Mouse (Mus musculus) right cerebral cortex, postnatal 36 days (tissue): ENCODE results near the gene Fahd2a.

ENCODE experiments used
- DNase-seq, 2 experiments: peaks; one replicate each; pipeline ENCODE4 v3.0.0; 2022; ENCODE audit warnings: low spot score in 2 of 2, mixed read lengths in 1 of 2

Gene Fahd2a

DNA sequence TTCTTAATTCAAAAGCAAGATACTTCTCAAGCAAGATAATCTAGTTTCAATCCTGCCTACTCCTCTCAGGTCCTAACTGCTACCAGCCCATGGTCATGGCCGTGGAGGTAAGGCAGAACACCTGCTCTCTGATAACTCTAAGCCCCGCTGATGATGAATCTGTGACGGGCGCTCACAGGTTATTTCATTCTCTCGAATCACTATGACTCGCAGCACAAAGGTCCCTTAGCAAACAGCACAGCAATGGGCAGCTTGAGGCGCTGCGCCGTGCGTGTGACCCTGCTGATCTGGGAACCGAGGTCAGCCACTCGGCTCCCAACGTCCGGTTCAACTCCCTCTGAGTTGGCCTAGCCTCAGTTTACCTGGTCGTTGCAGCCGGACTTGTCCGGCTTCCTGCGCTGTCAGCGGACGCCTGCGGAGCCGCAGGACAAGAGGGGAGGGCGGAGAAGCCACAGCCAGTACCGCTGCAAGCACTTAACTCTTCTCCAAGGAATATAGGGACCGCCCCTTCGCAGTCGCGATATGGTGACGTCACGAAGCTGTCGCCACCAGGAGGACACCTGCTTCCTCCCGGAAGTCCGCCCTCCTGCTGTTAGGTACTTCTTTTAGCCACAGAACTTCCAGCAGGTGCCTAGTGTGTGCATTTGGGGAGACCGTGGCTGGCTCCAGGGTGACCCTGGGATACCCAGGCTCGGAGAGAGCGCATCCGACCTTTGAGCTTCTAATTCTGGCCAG lies at the start of gene Fahd2a:
Fahd2a (minus strand) TSS at position 511 of the 735 bp plus-strand sequence.
- DNase-seq = peak; percentile 86 to 87

- DNase-seq = no peak
Measured at GRCm38 (mm10) chr2:127484476-127485170, 40.3 kb upstream of the Fahd2a start.

DNA sequence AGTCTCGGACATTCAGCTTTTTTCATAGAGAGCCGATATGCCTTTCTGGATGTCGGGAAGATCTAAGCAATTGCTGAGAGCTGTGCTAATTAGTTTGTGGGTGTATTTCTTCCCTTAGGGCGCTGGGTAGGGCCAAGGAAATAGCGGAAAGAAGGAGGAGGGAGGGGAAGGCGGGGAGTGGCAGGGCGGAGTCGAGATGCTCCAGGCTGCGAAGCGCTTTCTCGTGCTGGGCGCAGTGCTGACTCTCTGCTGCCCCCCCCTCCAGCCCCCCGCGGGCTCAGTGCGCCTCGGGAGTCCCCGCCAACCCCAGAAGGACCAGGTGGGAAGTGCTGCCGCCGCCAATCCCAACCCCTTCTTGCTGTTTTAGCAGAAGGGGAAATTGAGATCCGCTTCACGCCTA lies 38.6 kb upstream of the Fahd2a start:
- DNase-seq = no peak

DNA sequence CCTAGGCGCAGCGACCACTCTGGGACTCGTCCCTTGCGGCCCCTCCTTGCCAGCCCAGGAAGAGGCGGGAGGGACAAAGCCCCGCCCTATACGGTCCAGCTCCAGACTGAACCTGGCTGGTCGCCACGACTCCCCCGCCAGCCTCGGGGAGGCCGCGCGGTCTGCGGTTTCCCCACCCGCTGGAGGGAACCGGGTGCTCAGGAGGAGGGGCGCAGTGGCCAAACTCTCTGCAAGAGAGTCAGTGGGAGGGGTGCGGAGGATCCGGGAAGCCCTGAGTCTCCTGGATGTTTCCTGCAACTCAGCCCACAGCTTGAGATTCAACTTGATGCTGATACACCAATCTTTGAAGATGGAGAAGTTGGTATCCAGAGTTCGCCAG lies 38.2 kb upstream of the Fahd2a start:
- DNase-seq = no peak

DNA sequence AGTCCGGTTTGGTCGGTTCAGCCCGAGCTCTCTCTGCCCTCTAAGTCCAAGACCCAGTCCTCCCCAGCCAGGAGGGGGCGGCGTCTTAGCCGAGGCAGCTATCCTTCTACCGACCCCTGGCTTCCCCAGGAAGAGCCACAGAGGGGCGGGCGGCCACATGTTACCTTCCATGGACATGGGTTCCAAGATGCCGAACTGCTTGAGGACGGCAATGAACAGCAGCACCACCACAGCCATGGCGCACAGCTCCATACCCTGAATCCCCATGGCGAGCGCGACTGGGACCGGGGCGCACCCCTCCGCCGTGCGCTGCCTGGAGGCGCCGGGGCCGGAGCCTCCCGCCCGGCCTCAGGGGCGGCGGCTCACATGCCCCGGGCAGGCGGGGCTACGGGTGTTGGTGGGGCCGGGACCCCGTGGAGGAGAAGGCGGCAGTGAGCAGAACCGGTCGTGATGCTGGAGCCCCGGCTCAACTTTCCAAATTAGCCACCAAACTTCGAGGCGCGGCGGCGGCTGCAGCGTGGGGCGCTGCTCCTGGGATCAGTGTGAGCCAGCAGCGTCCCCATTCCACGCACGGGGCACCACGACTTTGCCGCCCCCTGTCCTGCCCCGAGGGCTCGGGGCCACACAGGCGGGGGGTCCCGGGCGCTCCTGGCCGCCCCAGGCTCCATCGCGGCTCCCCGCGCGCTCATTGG lies 37.6 kb upstream of the Fahd2a start:
- no peak for DNase-seq

DNA sequence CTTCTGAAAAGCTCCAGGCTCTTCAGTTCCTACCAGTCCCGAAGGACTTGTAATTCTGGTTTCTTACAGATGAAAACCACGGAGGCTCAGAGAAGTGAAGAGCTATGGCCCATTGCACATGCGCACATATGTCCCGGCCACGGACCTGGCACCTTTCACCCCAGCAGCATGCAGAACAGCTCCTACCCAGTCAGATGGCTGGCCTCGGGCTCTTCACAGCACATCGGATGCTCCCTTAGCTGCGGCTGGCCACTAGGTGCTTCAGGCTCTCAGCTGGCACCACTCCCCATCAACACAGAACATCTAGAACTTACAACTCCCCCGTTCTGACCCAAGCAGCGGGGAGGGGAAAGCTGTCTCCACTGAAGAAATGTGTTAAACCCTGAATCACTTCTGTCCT lies 35.4 kb upstream of the Fahd2a start:
- no peak for DNase-seq

DNA sequence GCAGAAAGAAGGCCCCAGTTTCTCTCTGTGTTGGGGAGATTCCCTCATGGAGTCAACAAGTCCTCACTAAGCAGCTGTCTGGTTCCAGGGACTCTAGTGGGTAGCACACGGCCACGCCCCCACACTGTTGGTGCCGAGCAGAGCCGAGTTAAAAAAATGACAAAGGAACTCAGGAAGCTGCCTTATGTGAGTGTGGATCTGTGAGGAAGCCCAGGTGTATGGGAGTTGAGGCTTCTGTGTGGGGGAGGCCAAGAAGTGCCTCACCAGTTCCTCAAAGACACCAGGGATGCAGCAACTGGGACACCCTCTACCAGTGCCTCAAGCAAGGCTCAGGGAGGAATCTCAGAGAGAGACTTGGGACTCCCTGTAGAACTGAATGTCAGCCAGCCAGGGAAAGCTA lies 34.8 kb upstream of the Fahd2a start:
- DNase-seq = peak; percentile 36 to 60

- no peak for DNase-seq
Measured at GRCm38 (mm10) chr2:127472279-127472678, 27.9 kb upstream of the Fahd2a start.

DNA sequence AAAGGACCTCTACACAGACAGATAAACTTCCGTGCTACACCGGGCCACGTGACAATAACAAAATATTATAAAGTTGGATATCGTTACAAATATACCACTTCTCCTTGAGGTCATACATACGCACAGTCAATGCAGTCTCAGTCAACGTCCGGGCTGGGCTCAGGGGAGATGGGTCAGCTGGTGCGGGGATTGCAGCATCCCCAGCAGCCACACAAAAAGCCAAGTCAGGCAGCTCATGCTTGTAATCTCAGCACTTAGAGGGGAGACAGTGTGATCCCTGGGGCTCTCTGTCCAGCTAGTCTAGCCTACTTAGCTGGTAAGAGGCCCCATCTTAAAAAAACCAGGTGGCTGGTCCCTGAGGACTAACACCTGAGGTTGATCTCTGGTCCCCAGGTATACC lies 26.9 kb upstream of the Fahd2a start:
- no peak for DNase-seq

DNA sequence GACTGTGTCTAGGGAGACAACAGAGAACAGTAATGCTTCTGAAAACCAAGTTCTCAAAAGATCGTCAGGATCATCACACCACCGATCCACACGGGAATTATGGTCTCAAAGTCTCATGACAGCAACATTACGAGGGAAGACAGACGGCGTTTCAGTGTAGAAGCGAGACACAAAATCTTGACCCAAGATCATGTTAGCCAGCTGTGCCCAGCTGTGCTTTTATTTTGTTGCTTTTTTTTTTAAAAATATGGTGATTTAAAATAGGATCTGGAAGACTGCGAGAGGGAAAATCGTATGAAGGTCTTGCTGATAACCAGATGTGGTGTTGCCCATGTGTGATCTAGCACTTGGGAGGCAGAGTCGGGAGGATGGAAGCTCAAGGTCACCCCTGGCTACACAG lies 26.3 kb upstream of the Fahd2a start:
- DNase-seq = no peak

GRCm38 (mm10) chr2:127470183-127470582 lies 25.8 kb upstream of the Fahd2a start:
- DNase-seq = no peak

GRCm38 (mm10) chr2:127462314-127462713 lies 17.9 kb upstream of the Fahd2a start:
- DNase-seq = no peak

DNA sequence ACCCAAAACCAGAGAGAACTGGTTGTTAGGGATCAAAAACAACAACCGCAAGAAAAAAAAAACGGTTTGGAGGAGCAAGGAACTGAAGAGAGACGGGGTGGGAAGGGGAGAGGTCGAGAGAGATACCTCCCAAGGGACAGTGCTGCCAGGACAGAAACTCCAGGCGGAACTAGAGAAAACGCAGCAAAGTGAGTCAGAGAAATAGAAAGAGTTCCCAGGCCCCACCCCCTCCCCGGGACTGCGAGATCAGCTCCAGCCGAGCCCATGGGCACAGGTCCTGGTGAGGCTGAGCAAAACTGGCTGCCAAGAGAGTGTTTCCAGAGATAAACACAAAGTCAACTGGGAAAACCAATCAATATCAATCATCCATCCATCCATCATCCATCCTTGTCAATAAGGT lies 17.0 kb upstream of the Fahd2a start:
- no peak for DNase-seq

DNA sequence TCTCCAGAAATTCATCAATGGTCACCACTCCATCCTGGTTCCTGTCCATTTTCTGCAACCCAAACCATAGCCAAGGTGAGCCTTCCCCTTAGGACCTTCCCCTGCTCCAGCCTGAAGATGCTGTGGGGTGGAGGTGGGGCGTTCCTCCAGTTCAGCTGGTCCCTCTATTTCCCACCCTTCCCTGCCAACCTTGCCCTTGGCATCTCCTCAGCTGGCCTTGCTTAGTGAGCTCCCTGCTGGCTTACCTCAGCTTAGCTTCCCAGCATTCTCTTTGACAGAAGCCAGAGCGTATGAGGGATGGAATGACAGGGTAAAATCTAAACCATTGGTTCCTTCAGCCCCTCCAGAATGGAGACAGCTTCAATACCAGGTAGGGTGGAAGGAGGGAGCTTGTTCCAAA lies 15.0 kb upstream of the Fahd2a start:
- no peak for DNase-seq

DNA sequence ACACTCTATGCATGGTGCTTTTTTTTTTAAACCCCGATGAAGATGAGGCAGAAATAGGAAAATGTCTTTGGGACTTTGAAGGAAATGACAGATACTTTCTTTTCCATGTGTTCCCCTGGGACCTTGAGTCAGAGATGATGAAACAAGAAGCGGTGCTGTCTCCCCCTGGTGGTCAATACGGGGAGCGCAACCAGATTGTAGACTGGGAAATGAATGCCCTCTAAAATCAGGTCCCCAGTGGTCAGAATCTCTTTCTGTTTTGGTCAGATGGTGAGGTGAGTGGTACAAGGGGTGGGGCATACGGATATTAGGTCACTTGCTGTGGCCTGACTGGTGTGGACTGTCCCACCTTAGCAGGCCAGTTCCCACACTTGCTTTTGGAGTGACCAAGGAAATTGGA lies 9.4 kb upstream of the Fahd2a start:
- DNase-seq = peak in 1 of 2 experiments; percentile 50

DNA sequence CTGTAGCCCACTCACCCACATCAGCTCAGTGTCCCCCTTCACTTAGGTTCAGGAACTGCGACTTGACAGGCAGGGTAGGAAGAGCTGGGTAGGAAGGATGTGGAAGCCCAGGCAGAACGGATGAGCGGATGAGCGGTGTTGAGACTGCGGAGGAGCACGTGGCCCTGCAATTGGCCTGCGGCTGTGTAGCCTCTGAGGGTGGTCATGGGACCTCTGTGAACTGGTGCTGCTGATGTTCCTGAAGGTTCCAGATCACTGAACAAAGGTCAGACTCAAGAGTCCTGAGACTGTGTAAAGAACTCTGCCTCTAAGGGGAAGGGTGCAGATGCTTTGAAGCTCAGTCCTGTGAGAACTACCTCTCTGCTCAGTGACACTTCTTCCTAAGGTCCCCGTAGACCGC lies 8.8 kb upstream of the Fahd2a start:
- DNase-seq = no peak

DNA sequence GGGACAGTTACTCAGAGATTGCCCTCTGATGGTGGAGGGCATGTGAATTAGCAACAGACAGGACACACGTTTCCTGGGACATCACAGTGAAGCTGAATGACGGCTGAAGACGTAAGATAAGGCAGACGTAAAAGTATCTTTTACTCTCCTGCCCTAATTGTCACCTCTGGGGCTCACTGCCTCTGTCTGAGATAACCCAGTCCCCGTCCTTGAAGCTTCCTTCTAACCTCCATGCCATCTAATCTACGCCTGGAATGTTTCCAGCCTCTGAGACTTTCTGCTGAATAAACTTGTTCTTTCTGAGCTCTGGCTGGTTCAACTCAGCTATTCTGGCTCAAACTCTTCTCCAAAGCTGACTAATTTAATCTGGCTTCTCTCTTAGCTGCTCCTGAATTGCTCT lies 7.4 kb upstream of the Fahd2a start:
- DNase-seq = no peak

DNA sequence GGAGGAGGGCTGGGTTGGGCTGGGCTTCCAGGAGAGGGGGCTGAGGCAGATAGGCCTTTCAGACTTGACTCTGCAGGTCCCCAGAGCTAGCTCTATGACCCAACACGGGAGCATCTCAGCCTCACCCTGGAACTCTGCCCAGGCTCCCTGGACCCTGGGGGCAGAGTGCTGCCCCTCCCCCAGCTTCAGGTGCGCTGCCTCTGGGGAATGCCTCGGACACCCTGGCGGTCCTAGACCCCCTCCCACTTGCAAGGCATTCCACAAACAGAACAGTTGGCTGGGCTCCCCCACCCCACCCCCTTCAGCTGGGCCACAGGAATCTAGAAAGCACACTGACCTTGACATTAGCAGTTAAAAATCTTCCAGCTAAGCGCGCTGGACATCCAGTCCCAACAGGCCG lies 5.3 kb upstream of the Fahd2a start:
- DNase-seq = no peak

DNA sequence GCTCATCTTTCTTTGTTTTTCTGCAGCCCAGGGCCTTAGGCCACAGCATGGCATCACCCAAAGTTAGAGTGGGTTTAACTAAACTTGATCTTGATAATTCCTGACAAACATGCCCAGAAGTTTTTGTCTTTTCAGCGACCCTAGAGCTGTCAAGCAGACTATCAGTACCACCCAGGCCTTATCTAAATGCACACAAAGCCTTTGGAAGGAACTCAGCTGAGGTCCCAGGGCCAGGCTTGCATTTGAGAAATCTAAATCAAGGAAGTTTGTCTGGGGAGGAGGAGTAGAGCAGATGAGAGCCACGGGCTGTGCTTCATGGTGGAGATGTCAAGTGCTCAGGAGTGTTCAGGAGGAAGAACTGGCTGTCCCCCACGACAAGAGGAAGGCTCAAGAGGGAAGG lies 2.5 kb upstream of the Fahd2a start:
- no peak for DNase-seq

DNA sequence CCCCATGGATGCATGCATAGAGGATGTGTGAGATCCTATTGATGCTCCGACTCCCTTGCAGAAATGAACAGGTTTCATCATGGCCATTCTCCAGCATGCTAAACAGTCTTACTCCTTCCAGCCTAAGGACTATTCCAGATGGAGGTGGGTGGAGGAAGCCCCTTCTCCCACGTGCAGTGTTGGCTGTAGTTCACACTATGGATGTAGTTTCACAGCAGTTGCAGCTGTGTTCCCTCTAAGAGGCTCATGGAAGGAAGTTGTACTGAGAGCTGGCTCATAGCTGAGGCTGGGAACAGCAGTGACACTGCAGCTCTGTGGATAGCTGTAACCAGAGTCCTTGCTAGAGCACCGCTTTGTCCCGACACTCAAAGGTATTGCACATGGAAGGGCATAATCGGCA lies 6.7 kb downstream of the Fahd2a start:
- peak in 1 of 2 experiments; percentile 34 for DNase-seq

DNA sequence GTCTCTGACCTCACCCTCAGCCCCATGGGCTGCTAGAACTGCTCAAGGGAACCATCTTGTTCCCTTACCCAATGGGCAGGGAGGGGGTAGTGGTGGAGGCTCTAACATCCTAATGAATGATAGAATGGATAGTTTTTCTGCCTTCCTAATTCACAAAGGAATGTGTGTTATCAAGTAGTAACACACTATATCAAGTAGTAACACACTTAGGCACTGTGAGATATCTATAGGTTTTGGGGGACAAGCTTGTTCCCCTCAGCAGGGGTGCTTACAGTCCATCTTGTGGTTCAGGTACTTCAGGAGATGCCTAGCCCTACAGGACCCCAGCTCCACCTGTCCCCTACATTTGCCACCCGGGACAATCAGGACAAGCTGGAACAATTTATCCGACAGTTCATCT lies 8.8 kb downstream of the Fahd2a start:
- no peak for DNase-seq

GRCm38 (mm10) chr2:127435135-127435534 lies 9.2 kb downstream of the Fahd2a start:
- no peak for DNase-seq
